Mouse (Mus musculus) common myeloid progenitor, adult 5-6 weeks (primary cell): ENCODE data around the gene Glrx. TPM values are rescaled to one million over a fixed set of nuclear protein-coding genes. Genes with fewer than 3 reads are reported as not detected.

Experiments
- ATAC-seq: replicated peaks from 2 replicates; pipeline ENCODE4 v1.8.0; 2016; ENCODE audit warnings: low read depth, mild to moderate bottlenecking, moderate TSS enrichment, inconsistent platforms; ENCODE audit not compliant: poor library complexity, severe bottlenecking
- total RNA-seq: library from RNA; stranded (forward); fragments of 200-1000, 187-1606 nt; gene quantifications from 2 replicates; pipeline ENCODE4 v1.2.3, GENCODE M21; 2017

The Glrx gene
- total RNA-seq, 1 experiment from 2014 or later = 45.2 TPM

GRCm38 (mm10) chr13:75877907-75878306 lies 38.2 kb downstream of the Glrx start:
- ATAC-seq = peak; percentile 86

GRCm38 (mm10) chr13:75879756-75880155 lies 40.1 kb downstream of the Glrx start:
- ATAC-seq = no peak

GRCm38 (mm10) chr13:75880501-75880900 lies 40.8 kb downstream of the Glrx start:
- ATAC-seq = no peak

- no peak for ATAC-seq
Measured at GRCm38 (mm10) chr13:75883792-75884191, 44.1 kb downstream of the Glrx start.

- no peak for ATAC-seq
Measured at GRCm38 (mm10) chr13:75891868-75892267, 52.2 kb downstream of the Glrx start.

- peak; percentile 30 for ATAC-seq
Measured at GRCm38 (mm10) chr13:75892291-75892690, 52.6 kb downstream of the Glrx start.

GRCm38 (mm10) chr13:75892876-75893275 lies 53.2 kb downstream of the Glrx start:
- peak; percentile 97 for ATAC-seq

Other genes starting within 250 kb of the Glrx start
- gene Ell2, start 133.1 kb upstream of the Glrx start, total RNA-seq = 22.9 and 34.0 TPM in 2 replicates
- 11.6 and 33.7 TPM in 2 replicates for gene Rhobtb3, start 104.1 kb downstream of the Glrx start, total RNA-seq
- not detected in 2 replicates for gene Spata9, start 127.3 kb downstream of the Glrx start, total RNA-seq
- 23.2 and 92.9 TPM in 2 replicates for gene Rfesd, start 178.9 kb downstream of the Glrx start, total RNA-seq
- gene Gpr150, start 217.1 kb downstream of the Glrx start, total RNA-seq = 0.05 TPM in 1 of 2 replicates, not detected in the other